Mouse (Mus musculus): ENCODE measurements around the gene Cldn34c2. TPM values are rescaled to one million over a fixed set of nuclear protein-coding genes. Genes with fewer than 3 reads are reported as not detected.

Gene Cldn34c2
- not detected in 2 replicates for polyA plus RNA-seq (2012; rRNA removed)

GRCm38 (mm10) chrX:123581400-123581799, at the start of gene Cldn34c2:
Gene Cldn34c2, plus strand, starts transcription at chrX:123581700.

Other genes starting within 250 kb of the Cldn34c2 start
- gene Gm17467, start 123.1 kb downstream of the Cldn34c2 start, polyA plus RNA-seq (2012; rRNA removed) = not detected in 2 replicates
- gene Cldn34c3, start 212.0 kb downstream of the Cldn34c2 start, polyA plus RNA-seq (2012; rRNA removed) = not detected in 2 replicates

Measured in central nervous system, embryonic 11.5 days (tissue).